Mouse (Mus musculus) kidney, postnatal 25 days (tissue): ENCODE measurements around the gene Nln.

ENCODE experiments used
- DNase-seq, 2 experiments: peaks; one replicate each; pipeline ENCODE4 v3.0.0; 2021; ENCODE audit warnings: mixed read lengths in 2 of 2

Nln gene

DNA sequence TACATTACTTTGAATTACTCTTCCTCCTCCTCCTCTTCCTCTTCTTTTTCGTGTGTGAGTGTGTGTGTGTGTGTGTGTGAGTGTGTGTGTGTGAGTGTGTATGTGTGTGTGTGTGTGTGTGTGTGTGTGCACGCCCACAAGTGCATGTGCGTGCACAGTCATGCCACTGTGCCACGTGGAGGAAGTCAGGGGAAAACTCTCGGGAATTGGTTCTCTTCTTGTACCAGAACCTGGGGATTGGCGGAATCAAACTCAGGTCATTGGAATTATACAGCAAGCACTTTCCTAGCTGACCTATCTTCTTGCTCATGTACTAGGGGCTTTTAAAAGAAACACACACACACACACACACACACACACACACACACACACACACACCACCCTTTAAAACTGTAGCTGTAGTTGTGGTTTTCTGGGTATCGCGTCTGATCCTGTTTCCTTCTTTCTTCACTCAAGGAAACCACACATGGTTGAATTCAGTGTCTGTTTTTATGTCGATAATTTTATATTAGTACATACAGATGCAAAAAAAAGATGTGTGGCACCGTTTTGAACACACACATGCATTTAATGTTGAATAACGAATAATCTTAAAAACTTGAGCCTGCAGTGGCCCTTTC is 97.1 kb downstream of the Nln start:
- no peak for DNase-seq

GRCm38 (mm10) chr13:104011289-104011688 is 98.1 kb downstream of the Nln start:
- DNase-seq: no peak

GRCm38 (mm10) chr13:104005231-104005845 is 104.1 kb downstream of the Nln start:
- no peak for DNase-seq

- no peak for DNase-seq
Observed at GRCm38 (mm10) chr13:103994085-103994455, 115.3 kb downstream of the Nln start.

GRCm38 (mm10) chr13:103993142-103994084 is 116.0 kb downstream of the Nln start:
- no peak for DNase-seq

DNA sequence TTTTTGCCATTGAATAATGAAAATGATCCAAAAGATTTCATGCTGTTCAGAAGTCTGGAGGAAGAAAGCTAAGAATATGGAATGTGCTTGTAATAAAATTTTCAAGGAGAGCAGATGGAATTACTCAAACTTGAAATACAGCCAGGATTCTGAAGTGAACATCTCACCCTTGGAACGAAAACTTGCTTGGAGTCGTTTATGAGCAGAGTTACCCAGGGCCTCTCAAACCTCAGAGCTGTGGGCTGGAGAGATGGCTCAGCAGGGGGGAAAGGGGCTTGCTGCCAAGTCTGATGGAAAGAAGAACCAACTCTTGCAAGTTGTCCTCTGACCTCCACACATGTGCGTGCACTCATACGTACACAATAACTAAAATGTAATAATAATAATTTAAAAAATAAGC is 122.8 kb downstream of the Nln start:
- DNase-seq: peak in 1 of 2 experiments; percentile 31

DNA sequence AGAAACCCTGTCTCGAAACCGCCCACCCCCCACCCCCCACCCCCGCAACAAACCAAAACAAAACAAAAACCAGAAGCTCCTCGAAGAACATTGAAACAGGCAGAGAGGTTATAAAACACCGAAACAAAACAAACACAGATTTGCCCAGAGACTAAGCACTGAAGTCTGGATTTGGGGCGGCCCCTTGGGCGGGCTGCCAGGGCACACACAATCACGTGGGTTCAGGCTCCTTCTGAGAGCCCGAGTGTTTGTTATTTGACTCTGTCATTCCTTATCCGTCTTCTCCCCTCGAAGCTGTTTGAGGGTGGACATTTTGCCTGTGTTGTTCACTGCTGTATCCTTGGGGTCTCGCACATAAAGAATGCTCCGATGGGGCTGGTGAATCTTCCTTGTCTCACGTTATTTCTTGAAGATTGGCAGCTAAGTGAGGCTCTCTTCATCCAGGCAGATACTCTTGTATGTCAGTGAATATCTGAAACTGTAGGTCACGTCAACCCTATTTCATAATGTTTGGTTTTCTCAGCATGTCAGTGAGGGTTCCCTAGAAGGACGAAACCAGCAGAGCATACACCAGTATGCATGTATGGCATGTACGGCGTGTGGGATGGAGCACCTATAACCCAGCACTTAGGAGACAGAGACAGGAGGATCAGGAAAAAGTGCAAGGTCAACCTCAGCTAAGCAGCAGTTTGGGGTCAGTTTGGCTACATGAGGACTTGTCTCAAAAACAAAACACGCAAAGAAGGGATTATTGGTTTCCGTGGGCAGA is 123.7 kb downstream of the Nln start:
- no peak for DNase-seq

DNA sequence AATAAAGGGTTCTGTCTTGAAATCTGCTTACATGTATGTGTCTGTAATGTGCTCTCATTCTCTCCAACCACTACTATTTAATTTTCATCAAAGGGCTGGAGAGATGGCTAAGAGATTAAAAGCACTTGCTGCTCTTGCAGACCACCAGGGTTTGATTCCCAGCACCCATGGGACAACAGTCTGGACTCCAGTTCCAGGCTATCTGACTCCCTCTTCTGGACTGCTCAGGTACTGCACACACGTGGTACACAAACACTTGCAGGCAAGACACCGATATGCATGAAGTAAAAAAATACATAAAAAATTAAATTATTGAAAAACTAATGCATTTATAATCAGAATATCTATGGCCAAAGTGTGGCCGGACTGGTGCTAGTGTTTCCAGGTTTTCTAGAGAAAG is 127.0 kb downstream of the Nln start:
- no peak for DNase-seq

DNA sequence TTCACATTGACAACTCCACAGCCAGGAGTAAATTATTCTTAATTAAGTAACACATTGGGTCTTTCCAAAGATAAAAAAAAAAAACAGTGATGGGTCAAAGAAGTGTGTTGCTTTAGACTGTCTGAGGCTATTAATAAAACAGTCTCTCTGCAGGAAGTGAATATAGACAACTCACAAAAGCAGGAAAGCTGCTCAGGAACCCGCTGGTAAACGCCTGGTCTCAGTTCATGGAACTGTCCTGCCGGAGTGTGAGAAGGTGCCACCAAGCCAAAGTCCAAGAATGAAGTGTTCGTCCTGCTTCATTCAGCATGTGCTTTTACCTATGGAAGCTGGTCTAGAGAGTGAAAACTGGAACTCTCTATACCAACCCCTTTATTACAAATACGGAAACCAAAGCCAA is 129.0 kb downstream of the Nln start:
- DNase-seq: no peak

DNA sequence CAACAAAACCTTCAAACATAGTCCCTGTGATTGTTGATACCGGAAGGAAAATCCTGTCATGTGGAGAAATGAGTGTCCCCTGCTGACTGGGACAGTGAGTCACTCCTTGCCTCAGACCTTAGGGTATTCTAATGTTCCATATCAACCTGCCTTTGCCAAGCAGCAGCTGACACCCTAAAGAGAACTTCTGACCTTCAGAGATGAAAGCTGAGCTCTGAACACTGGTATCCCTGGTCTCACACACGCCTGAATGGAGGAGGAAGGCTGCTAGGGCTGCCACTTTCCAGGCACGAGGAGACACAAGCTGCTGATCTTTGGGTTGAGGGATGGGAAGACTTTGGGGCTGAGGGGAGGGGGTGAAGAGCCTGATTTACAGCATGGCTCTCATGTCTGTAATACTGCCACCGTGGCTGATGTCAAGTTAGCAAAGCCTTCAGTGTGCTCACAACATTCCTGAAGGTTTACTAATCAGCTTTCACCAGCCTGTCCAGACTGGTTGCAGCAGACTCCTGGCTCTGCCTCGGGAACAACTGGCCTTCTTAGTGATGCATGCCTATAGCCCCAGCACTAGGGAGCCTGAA is 131.0 kb downstream of the Nln start:
- DNase-seq: peak; percentile 36 to 80

- DNase-seq: peak; percentile 50 to 75
Observed at GRCm38 (mm10) chr13:103977844-103978243, 131.6 kb downstream of the Nln start.

DNA sequence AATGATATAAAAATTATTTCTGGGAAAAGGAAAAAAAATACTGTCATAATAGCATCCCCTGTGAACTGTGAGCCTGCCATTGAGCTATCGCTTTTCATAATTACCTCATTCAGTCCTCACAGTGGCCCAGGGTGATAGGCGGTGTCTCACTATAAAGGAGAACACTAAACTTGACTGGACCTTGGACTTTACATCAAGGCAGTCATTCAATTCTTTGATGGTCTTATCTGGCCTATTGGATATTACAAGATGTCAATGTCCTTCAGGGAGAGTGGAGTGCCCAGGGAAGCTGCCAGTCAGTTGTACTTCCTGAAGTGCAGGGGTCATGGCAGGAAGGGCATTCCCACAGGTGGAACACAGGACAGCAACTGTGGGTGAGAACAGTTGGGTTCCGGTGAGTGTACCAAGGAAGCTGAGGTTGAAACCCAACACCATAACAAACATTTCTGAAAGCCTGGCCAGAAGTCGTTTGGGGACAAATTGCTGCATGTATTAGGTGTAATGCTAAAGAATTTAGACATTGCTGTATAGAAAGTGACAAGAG is 133.2 kb downstream of the Nln start:
- DNase-seq: peak in 1 of 2 experiments; percentile 46

GRCm38 (mm10) chr13:103975101-103975500 is 134.3 kb downstream of the Nln start:
- no peak for DNase-seq

- DNase-seq: no peak
Observed at GRCm38 (mm10) chr13:103973977-103974376, 135.4 kb downstream of the Nln start.
